Mouse (Mus musculus) c-Kit-positive CD71-positive TER-119-negative erythroid progenitor cells, embryonic 14.5 days (primary cell): ENCODE measurements around the gene Cda.

ENCODE experiments used
- DNase-seq: peaks from one replicate; pipeline ENCODE4 v3.0.0-alpha.2; 2013; ENCODE audit warnings: low read depth

The Cda gene

GRCm38 (mm10) chr4:138368498-138369260 is 887 bp upstream of the Cda start:
- DNase-seq: no peak

GRCm38 (mm10) chr4:138366561-138366960 is 1.2 kb downstream of the Cda start:
- no peak for DNase-seq

- no peak for DNase-seq
Observed at GRCm38 (mm10) chr4:138363511-138363910, 4.3 kb downstream of the Cda start.

- DNase-seq: no peak
Observed at GRCm38 (mm10) chr4:138362883-138363282, 4.9 kb downstream of the Cda start.

- no peak for DNase-seq
Observed at GRCm38 (mm10) chr4:138361370-138361821, 6.4 kb downstream of the Cda start.

DNA sequence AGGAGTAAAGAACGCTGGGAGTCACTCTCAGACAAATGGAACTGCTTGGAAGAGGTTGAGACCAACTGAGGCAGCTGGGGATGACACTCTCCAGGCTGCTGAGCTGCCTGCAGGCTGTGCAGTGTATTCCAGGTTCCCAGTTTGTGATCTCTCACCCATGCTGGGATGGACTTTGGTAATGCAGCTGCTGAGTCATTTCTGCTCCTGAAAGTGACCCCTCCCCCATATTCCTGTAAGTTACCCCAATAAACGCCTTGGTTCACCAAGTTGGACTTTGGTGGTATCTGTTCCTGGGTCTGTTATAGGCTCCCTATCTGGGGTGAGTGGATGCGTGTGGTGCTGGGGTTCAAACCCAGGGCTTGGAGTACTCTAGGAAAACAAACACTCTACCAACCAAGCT is 9.6 kb downstream of the Cda start:
- no peak for DNase-seq

- no peak for DNase-seq
Observed at GRCm38 (mm10) chr4:138356551-138356950, 11.2 kb downstream of the Cda start.

- DNase-seq: no peak
Observed at GRCm38 (mm10) chr4:138356141-138356540, 11.7 kb downstream of the Cda start.

GRCm38 (mm10) chr4:138355496-138355895 is 12.3 kb downstream of the Cda start:
- no peak for DNase-seq

GRCm38 (mm10) chr4:138353438-138354171 is 14.2 kb downstream of the Cda start:
- DNase-seq: no peak

- DNase-seq: no peak
Observed at GRCm38 (mm10) chr4:138352692-138353091, 15.1 kb downstream of the Cda start.

GRCm38 (mm10) chr4:138351821-138352220 is 16.0 kb downstream of the Cda start:
- DNase-seq: no peak

DNA sequence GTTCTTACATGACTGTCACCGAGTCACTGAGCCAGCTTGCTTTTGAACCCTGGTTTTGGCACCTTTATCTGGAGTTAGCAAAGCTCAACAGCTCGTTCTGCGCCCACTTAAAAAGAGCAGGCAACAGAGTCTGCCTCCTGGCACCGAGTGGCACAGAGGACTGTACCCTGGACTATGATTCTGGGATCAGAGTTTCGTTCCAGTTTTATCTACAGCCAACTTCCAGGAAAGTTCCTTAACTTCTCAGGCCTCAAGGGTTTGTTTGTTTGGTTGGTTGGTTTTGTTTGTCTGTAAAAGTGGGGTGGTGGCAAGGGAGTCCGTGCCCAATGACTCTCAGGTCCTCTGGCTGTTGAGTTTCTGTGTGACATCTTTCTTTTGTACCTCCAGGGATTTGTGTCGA is 19.1 kb downstream of the Cda start:
- no peak for DNase-seq

DNA sequence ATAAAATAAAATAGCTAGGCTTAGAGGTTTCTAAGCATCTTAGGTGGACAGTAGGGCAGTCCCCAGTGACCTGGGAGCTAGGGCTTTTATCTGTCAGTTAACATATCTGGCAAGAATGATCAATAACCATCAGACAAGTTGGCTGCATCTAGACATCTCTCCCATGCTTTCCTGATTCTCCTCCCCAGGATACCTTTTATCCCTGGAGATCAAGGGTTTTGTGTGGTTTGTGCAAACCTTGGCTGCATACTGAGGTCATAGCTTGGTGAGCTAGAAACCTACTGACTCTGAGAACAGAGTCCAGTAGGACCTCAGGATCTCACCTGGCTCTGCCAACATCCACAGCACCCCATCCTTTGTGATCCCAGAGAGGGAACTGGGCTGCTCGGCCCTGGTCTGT is 20.5 kb downstream of the Cda start:
- no peak for DNase-seq

DNA sequence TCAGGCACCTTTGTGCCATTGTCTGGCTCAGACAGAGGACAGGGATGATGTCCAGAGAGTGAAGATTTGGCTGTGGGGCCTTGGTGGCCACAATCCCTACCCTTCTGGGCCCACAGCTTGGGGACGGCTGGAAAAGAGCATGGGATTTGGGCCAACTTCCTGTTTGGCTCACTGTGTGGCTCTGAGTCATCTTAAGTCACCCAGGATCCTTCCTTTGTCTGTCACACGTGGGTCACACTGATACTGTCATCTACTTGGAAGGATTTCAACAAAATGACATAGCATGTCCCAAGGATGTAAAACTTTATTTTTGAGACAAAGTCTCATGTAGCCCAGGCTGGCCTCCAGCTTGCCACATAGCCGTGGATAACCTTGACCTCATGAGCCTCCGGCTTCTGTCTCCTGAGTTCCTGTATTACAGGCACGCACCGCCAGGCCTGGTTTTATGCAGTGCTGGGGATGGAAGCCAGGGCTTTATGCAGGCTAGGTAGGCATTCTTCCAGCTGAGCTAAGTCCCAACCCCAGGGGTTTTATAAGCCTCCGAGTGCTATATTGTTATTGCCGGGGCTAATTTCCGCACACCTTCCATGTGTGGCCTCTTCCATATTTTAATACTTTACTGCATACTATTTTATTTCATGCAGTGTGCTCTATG is 22.8 kb downstream of the Cda start:
- DNase-seq: no peak

- no peak for DNase-seq
Observed at GRCm38 (mm10) chr4:138343341-138343837, 24.4 kb downstream of the Cda start.

- DNase-seq: no peak
Observed at GRCm38 (mm10) chr4:138342778-138343177, 25.0 kb downstream of the Cda start.

DNA sequence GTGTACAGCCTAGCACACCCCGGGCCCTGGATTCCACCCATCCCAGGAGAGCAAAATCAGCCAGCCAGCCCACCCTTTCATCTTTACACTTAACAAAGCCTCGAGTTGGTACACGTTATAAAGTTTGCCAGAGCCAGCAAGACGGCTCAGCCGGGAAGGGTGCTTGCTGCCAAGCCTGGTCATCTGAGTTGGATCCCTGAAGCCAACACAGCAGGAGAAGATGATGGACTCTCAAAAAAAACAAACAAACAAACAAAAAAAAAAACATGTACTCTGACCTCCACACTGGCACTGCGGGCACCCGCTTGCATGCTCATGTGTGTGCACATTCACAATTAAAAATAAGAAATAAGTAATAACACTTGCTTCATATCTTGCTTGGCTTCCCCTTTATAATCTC is 25.7 kb downstream of the Cda start:
- no peak for DNase-seq

- DNase-seq: no peak
Observed at GRCm38 (mm10) chr4:138341393-138341792, 26.4 kb downstream of the Cda start.

GRCm38 (mm10) chr4:138339963-138340362 is 27.8 kb downstream of the Cda start:
- DNase-seq: no peak

DNA sequence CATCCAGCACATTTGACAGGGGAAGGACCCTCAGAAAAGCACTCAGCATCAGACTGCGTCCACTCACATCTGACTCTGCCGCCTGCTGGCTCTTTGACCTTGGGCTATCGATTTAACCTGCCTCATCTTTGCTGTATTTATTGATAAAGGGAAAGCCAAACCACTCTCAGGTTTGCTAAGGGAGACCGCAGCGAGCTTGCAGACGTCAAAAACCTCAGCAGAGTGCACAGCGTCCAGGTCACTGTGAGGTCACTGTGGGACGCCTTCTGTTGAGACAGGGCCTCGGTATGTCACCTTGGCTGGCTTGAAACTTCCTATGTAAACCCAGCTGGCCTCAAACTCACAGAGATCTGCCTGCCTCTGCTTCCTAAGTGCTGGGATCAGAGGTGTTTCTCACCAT is 30.5 kb downstream of the Cda start:
- no peak for DNase-seq

GRCm38 (mm10) chr4:138336876-138337275 is 30.9 kb downstream of the Cda start:
- no peak for DNase-seq

- DNase-seq: no peak
Observed at GRCm38 (mm10) chr4:138335648-138336047, 32.1 kb downstream of the Cda start.
